Mouse (Mus musculus): ENCODE measurements around the gene Dip2c.

Gene Dip2c

DNA sequence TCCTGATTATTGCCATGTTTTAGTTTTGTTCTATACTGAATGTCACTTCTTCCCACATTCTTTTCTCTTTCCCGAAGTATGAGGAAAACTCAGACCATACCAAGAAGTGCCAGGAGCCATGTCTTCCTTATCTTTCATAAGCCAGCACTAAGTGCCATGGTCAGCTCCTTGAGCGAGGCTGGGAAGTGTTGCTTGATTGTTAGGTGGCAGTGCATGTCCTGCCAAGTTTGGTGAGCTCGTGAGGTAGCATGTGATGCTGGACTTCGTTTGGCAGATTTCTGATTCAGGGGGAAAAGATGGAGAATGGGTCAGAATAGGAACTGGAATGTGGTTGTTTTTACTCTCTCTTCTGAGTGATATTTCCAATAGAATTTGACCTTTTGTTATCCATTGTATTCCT lies 150.5 kb downstream of the Dip2c start:
- DNase-seq, result peak; percentile 66

DNA sequence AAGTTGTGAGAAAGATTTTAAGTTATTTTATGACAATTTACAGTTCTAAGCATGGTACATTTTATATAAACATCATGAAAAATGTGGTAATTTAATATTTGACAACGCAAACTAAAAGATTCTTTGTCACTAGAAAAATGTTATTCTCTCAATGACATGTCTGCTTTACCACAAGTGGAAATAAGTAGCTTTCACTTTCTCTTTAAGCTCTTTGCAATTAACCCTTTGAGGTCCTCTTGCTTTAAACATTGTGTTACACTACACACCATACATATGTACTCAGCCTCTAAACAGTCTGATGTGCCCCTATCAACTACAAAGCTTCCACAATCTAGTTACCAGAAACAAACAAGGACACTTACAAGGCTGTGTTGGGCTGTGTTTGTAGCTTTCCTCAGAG lies 153.6 kb downstream of the Dip2c start:
- DNase-seq, result no peak

DNA sequence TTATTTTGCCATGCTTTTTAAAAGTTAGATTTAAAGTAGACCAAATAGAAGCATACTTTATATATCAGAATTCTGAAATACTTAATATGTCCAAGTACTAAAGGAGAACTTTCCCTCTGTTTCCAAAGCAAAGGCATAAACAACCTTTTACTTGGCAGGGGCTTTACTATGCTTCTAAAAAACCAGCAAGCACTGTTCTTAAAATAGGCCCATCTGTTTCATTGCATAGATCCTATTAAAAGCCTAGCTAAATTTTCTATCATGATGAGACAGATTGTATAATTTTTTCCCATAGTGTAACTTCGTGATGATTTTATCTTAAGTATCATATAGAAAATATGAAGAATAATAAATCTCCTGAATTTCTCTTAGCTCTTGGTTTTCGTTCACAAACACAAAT lies 154.4 kb downstream of the Dip2c start:
- no peak for DNase-seq

DNA sequence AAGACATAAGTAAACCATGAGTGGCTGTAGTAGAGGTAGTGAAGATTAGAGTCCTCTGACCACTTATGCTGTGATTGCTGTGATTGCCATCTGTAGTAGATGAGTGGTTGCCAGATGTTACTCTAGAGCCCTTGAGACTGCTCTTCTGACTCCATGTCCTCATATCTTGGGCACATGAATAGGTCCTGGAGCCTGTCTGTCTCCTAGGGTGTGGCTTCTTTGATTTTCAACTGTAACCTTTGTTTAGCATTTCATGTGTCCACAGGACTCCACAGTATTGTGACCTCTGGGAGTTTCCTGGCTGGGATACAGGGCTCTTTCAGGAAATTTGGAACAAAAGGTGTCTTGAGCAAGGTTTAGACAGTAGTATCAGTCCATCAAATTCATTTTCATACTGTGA lies 155.1 kb downstream of the Dip2c start:
- DNase-seq, result peak; percentile 3

DNA sequence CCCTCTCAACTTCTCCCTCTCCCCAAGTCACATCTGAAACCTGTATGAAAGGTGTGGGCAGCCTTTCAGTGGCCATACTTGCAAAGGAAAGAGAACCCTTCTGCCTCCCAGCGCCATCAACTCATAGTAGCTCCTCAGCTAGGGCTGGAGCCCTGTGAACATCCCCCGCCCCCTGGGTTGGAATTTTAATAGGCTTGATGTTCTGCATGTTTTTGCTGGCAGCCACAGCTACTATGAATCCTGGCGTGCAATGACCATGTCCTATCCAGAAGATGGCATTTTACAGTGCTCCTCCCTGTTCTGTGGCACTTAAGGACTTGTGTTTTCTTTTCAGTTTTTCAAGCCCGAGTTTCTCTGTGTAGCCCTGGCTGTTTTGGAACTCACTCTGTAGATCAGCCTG lies 166.7 kb downstream of the Dip2c start:
- no peak for DNase-seq

DNA sequence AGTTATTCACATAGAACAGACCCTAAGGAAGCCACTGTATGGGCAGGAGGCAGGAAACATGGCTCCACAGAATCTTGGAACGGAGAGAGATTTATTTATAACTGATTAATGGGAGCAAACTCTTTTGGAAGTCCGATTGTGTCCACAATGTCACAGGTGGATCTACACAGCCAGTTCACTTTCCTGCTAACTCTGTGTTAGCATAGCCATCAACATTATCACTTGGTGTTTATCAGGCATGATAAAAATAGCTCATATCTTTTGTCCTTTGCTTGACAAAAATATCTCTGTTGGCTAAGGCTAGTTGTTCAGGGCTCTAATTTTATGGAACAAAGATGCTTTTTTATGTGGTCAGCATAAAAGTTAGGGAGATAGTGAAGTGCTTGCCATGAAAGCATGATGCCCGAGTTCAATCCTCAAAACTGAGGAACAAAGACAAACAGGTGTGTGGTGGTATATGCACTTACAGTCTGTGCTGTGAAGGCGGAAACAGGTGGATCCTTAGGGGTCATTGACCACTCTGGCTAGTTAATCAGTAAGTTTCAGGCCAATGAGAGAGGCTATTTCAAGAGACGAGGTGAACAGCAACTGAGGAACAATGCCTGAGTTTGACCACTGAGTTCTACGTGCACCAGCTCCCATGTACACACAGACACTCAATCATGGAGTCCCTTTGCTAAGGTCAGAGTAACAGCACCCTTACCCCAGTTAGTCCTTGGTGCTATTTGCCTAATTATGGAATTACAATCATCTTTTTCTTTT lies 169.4 kb downstream of the Dip2c start:
- DNase-seq, result no peak

DNA sequence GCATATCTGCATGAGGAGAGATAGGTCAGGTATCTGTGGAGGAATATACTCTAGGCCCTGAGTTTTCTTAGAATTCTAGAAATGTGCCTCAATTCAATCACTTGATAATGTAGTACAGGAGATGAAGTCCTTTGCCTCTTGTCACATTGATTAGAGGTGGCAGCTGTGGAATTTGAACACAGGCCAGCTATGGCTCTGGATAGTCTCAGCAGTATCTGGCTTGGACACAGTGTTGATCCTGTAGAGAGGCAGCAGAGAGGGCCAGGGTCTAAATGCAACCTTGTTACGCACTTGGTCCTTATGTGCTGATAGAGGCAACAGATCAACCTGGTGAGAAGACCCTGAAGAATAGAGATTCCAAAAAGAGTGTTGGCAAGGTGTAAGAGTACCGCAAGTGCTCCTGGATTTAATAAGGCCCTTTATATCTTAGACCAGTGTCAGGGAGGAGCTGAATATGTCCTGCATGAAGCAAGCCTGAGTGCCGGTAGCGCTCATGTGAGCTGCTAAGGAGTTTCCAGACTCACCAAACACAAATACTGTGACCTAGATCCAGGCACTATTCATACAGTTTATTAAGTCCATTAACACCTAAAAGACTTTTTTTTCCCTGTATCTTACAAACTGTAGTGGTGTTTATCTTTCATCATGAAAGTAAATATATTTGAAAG lies 170.3 kb downstream of the Dip2c start:
- DNase-seq, result no peak

DNA sequence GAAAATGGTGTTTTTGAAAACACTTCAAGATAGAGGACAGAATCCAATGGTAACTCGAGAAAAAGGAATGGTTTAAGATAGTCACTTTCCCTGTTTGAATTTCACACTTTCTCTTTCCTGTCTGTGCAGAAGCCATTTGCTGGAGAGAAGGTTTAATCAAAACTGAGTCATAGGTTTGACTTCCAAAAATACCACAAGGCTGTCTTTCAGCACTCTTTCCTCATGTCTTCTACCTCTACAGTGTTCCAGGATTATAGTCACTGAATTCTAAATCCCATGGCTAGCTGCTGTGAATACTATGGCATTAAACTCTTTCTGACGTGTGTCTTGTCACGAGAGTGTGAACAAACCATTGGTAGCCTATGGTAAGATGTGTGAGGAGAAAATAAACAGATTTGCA lies 173.9 kb downstream of the Dip2c start:
- no peak for DNase-seq

DNA sequence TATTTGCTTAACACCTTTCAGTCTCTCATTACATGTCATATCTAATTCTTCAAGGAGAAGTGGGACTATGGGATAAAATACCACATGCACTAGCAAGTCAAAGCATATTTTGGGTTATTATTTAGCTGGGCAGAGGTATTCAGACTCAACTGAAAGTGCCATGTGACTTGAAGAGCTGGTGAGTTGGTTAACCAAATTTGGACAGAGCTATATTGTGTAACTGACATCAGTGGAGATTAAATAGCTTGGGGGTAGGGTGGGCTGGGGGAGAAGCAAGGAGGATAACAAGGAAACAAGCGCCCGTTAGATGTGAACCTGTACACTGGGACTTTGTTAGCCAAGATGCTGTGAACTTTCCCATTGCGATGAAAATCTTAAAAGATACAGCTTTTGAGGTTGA lies 175.6 kb downstream of the Dip2c start:
- DNase-seq, result no peak

DNA sequence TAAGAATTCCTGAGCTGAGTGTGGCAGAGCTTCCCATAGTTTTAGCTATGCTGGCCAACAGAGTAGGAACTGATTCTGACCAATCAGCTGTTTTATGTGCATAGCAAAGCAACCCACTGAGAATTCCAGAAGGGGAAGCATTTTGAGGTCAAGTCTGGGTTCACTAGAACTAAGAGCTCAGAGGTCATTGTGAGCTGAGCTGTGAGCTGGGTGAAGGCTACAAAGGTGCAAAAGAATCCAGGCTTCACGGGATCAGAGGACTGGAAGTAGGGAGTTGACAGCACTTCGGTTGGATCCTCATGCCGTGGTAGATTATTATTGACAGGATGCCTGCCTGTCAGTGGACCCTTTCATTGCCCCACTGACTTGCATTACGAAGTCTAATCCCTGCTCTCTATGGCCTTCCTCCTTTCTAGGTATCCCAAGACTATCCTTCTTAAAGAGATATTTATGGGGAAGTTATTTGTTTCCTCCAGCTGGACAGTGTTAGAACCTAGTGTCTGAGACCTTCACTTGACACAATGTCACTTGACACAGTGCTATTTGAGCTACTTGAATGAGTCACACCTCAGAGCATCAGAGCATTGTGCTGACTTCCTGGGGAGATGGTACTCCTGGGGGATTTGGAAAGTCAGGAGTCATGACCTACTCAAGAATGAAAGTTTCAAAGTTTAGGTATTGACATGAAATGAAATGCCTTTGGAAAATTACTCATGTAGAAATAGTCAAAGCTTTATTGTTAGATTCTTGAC lies 178.3 kb downstream of the Dip2c start:
- peak; percentile 14 for DNase-seq

DNA sequence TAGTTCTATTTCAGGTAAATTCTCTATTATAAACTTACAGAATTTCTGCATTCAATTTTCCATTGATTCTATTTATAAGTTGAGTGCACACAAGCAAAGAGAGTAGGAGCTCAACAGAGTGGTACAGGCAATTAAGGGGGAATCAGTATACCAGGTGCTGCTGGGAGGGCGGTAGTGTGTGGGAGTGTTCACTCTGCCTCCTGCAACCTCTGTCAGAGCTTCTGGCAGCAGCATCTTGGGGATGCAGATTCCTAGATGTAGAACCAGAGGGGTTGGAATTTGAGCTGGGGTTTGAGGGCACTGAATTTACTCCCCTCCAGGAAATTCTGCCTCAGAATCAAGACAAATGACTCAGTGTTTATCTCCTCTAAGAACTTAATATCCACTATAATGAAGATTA lies 179.7 kb downstream of the Dip2c start:
- no peak for DNase-seq

DNA sequence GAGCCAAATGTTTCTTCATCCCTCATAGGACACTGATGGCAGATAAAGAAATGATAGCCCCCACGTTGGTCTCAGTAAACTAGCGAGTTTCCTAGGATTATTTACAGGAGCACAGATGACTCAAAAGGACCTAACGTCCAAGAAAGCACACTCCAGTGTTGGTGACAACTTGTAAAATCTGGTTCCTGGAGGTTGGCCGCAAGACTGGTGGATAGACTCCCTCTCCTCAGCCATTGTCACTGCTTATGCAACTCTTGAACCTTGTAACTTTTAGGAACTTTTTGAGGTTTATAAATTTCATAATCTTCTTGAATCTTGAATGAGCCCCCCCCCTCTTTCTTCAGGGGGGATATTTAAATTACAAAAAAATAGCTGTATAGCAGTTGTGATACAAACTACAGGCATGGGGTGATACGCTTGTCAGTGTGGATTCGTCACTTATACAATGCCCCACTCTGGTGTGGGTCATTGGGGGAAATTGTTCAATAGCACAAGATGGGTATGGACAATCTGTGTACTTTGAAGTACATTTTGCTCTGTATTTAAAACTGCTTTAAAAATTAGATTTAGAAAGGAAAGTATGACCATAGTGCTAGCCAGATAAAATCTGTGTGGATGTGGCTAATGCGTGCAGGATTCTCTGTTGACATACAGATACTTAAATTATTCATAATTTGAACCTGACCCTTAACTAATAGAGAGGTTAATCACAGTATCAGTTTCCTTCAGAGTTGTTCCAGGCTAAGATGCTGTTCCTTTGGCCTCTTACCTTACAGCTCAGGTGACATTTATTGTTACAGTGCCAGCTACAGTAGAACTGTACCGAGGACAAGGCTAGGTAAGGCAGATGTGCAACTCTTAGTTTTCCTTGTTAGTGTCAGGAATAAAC lies 181.3 kb downstream of the Dip2c start:
- DNase-seq, result no peak

DNA sequence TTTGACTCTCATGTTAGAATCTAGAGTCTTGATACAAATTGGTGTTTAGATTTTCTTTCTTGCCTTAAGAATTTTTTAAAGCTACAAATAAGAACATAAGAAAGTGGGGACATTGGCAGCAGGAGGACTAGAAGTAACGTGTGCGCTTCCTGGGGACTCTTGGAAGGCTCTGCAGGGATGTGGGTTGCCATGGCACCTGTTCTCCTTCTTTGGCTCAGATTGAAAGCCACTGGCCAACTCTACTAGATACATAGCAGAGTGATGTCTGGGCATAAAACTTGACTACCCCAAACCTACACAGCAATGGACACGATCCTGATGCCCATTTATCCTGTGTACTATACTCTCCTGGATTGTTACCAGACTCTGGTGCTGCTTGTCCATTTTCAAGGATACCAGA lies 188.1 kb downstream of the Dip2c start:
- DNase-seq, result no peak

DNA sequence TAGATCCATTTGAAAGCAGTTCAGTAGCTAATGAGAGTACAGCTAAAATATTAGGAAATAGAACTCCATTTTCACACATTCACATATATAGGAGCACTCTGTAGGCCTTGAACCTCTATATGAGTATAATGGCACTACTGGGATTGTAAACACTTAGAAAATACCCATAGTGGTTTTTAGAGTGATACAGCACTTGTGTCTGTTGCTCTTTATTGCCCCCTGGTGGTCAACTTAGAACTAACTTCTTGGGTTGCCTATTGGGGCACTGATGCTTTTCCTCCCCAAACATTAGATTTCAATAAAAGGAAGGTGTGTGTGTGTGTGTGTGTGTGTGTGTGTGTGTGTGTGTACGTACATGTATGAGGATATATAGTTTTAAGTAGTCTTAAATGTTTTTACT lies 190.9 kb downstream of the Dip2c start:
- peak; percentile 88 for DNase-seq

DNA sequence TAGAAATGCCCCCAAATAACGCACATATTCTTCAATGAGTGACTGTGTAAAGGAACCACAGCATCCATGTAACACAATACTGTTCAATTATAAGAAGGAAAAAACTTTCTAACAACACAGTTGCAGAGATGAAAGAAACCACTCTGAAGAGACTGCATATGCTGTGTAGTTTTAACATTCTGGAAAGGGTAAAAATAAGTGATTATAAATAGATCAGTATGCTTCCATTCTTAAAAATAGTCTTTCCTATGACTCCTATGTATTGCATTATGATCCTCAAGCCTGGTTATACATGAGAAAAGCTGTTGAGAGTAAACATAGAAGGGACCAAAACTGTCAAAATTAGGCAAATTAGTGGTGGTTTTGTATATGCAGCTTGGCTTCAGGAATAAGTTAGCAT lies 197.1 kb downstream of the Dip2c start:
- DNase-seq, result no peak

DNA sequence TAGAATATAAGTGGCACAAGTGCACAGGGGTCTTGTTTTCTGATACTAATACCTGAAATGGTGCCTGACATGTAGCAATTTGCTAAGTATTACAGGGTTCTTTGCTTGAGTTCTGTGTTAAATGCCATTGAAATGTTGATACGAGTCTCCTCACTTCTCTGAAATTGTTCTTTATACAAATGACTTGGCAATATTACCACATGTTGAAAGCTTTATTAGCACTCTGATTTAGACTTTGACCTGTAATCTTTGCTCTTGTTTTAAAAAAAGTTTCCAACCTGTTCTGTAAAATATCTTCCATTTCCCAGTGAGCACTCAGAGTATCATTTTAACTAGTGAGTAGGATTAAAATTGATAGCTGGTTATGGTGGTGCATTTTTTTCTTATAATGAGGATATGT lies 205.4 kb downstream of the Dip2c start:
- no peak for DNase-seq

DNA sequence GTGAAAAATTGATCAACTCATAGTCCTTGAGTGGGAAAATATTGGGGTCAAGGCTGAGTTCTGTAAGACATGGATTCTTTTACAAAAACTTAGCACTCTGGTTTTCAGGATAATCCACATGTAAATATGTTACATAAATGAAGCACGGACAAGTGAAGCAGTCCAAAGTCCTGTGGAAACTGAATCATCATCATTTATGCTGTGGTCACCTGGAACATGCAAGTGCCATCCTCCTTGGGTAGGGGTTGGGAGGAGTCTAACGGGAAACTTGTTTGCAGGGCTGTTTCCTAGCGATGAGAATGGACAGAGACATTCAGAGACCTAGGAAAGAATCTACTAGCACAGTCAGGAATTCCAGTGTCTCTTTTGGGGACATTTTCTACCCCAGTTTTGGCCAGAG lies 213.4 kb downstream of the Dip2c start:
- DNase-seq, result no peak

DNA sequence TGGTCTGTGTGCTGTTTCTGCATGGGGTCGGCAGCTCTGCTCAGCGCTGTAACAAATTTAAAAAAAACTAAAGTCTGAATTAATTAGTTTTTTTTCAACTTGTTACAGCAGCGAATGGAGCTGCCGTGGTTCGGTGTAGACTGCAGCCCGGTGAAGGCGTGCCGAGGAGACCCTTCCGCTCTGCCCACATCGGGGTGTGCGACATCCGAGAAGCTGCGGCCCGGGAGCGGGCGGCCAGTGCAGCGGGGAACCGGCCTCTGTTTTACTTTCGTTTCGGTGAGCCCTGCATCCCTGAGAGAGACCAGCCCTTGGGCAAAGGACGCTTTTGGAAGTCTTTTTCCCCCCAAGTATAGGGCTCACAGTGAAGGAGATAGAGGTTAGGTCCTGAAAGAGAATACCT lies 218.4 kb downstream of the Dip2c start:
- peak; percentile 44 for DNase-seq

DNA sequence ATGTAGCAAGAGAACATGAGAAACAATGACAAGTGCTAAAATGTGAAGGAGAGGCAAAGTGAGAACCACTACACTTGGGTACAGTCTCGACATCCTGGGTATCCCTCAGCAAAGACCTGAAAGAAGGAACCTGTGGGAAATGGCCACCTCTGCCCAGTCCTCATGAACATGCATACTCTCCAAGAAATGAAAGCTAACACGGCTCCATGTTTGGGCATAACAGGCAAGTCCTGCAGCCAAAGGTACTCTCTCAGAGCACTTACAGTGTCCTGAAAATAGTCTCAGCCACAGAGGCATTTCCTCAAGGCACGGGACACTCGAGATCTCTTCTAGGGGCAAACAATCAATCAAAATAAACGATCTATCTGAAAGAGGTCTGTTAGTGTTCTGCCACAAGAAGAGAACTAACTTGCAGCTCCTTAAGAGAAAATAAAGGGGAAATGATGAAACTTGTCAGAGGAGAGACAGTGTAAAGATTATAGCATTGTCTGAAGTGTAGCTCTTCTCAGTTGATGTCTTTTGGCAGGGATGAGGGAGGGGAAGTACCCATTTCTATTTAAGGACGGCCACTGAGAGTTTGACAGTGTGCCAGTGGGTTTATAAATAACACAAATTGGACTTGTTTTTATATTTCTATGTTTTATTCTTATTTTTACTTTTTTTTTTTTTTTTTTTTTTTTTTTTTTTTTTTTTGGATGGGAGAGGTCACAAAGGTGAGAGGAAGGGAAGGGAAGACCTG lies 228.0 kb downstream of the Dip2c start:
- peak; percentile 18 for DNase-seq

DNA sequence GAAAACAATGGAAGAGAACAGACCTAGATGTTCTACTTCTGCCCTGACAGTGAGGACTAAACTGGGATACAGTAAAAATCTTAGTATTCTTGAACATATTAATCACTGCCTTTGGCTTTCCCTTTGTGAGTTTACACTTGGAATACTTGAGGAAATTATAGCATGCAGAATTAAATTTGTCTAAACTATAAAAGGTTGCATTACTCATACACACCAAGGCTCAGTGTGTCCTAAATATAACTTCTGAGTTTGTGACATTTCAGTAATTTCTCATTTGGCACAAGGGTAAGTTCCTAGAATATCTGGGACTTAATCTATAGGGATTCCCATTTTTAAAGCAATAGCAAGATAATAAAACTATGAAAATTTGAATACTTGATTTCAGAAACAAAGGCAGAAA lies 262.2 kb downstream of the Dip2c start:
- DNase-seq, result no peak

DNA sequence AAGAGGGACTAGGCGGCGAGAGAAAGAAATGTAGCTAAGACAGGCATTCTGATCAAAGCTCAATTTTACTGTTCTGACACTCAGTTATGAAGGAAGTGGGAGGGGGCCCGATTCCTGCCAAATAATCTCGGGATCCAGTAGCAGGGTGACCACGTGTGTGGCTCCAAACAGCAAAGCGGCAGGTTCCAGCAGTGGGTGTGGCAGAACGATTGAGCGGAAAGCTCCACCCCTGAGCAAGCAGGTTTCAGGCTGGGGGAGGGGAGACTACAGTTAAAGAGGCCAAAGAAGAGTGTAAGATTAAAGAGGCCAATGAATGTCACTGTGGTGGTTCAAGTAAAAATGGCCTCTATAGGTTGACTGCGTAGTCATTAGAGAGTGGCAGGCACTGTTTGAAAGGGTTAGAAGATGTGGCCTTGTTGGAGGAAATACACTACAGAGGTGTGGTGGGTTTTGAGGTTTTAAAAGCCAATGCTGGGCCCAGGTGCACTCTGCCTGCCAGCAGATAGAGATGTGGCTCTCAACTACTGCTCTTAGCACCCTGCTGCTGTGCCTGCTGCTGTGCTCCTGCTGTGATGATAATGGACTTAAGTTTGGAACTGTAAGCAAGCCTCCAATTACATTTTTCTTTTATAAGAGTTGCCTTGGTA lies 271.5 kb downstream of the Dip2c start:
- DNase-seq, result peak; percentile 56

DNA sequence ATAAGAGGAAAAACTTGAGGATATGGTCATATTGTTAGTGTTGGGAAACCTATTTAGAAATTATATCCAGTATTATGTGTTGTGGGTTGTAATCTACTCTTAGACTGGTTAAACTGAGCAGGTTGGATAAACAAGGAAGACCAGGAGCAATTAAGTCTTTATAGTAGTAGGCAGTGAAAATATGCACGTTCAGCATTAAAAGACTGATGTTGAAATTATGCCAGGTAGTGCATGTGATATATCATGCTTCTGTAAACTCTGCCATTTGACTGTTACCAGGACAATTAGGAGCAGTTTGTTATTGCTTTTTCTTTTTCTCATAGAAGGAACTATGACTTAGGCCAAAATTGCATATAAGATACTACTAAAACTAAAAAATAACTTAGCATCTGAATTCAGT lies 285.8 kb downstream of the Dip2c start:
- DNase-seq, result no peak

All from lung, postnatal 36 days (tissue).